Comparison of ENCODE assay signal across 15 mouse cellular contexts in genomic region chr17:5722802-5723201, GRCm38 (mm10).
DNase-seq lines count a peak whose midpoint lies in the region; ATAC-seq and TF ChIP-seq lines count a peak whose summit lies in the region.
"Had no signal": no experiment of that assay in that cellular context is flagged by ENCODE, and none has a peak within 500 bp of the region (broad histone marks: within the 10 kb centered on the region; RNA-seq: fewer than 3 reads in every experiment).

No protein-coding gene starts in this region.

- no peak overlapping the region for H3K4me3 ChIP-seq in heart, adult 2 months
- H3K4me3 ChIP-seq in heart, embryonic 10.5 days: no peak overlapping the region
- H3K4me3 ChIP-seq in lung, postnatal 0 days (ENCODE audit: low read depth, low read length): no peak overlapping the region
- H3K4me3 ChIP-seq in embryonic facial prominence, embryonic 14.5 days (ENCODE audit: low read depth, low read length): no peak overlapping the region
- H3K4me3 ChIP-seq in hindbrain, embryonic 11.5 days (ENCODE audit: low read depth, low read length): no peak overlapping the region
- H3K4me3 ChIP-seq: erythroblast, embryonic 14.5 days; heart, embryonic 15.5 days; megakaryocyte, embryonic 14.5 days had no signal

- no peaks in the 10 kb centered on the region for H3K79me2 ChIP-seq in heart, adult 2 months (replicated peaks; ENCODE audit: control insufficient read depth, insufficient read depth, low read length)

- intact Hi-C loops in heart, adult 2 months (cut with DNase I): no loop called here

- no peak for TF ChIP-seq EP300 in heart, adult 2 months (IDR thresholded peaks at IDR 0.05; ENCODE audit: insufficient read depth, low read depth, low read length)
- no peak for TF ChIP-seq EP300 in lung, postnatal 0 days (IDR thresholded peaks at IDR 0.05)

- no peaks in the 10 kb centered on the region for H3K4me1 ChIP-seq in heart, adult 2 months (ENCODE audit: control insufficient read depth, insufficient read depth, low read length)
- peaks cover 3% of the 10 kb centered on the region; the same call in 1 of the 2 replicates for H3K4me1 ChIP-seq in heart, embryonic 10.5 days
- H3K4me1 ChIP-seq in lung, postnatal 0 days (ENCODE audit: insufficient read depth, low read depth, low read length): no peaks in the 10 kb centered on the region
- H3K4me1 ChIP-seq in embryonic facial prominence, embryonic 14.5 days (ENCODE audit: control insufficient read depth, insufficient read depth, low read length): peaks cover 7% of the 10 kb centered on the region
- H3K4me1 ChIP-seq in hindbrain, embryonic 11.5 days (replicated peaks; ENCODE audit: control insufficient read depth, insufficient read depth, low read length): no peaks in the 10 kb centered on the region
- H3K4me1 ChIP-seq: heart, embryonic 15.5 days had no signal

- 87% methylated on average over 2 of the region's 2 CpGs for WGBS in heart, adult 2 months
- WGBS in heart, embryonic 10.5 days: 77% methylated on average over 2 of the region's 2 CpGs
- 91% methylated on average over 2 of the region's 2 CpGs for WGBS in lung, postnatal 0 days
- 90% methylated on average over 2 of the region's 2 CpGs for WGBS in embryonic facial prominence, embryonic 14.5 days
- WGBS in hindbrain, embryonic 11.5 days: 89% methylated on average over 2 of the region's 2 CpGs

- no peak for ATAC-seq in lung, postnatal 0 days
- no peak for ATAC-seq in embryonic facial prominence, embryonic 14.5 days (ENCODE audit: low read depth)
- no peak for ATAC-seq in megakaryocyte-erythroid progenitor cell, adult 5-6 weeks (replicated peaks; ENCODE audit: low FRiP score, low TSS enrichment, poor library complexity, severe bottlenecking)
- no peak for ATAC-seq in hindbrain, embryonic 11.5 days (ENCODE audit: low FRiP score)
- ATAC-seq: forebrain, postnatal 0 days had no signal

- H3K4me2 ChIP-seq in lung, postnatal 0 days (replicated peaks; ENCODE audit: low read depth, low read length): no peak overlapping the region
- H3K4me2 ChIP-seq in embryonic facial prominence, embryonic 14.5 days (ENCODE audit: low read depth, low read length): no peak overlapping the region
- H3K4me2 ChIP-seq in hindbrain, embryonic 11.5 days (replicated peaks; ENCODE audit: low read depth, low read length): no peak overlapping the region
- H3K4me2 ChIP-seq: heart, embryonic 15.5 days; hindbrain, embryonic 14.5 days had no signal

- no peaks in the 10 kb centered on the region for H3K9me3 ChIP-seq in heart, embryonic 10.5 days
- H3K9me3 ChIP-seq in lung, postnatal 0 days (ENCODE audit: low read length): no peaks in the 10 kb centered on the region
- no peaks in the 10 kb centered on the region for H3K9me3 ChIP-seq in embryonic facial prominence, embryonic 14.5 days (ENCODE audit: control insufficient read depth, low read length)
- H3K9me3 ChIP-seq in hindbrain, embryonic 11.5 days (ENCODE audit: control insufficient read depth, low read length): no peaks in the 10 kb centered on the region
- H3K9me3 ChIP-seq: heart, embryonic 15.5 days had no signal

- DNase-seq in heart, adult 2 months: no peak
- no peak for DNase-seq in heart, embryonic 10.5 days (ENCODE audit: low spot score)
- DNase-seq in lung, postnatal 0 days (ENCODE audit: low spot score): no peak
- no peak for DNase-seq in lung, postnatal 25 days (ENCODE audit: low spot score)
- DNase-seq in embryonic facial prominence, embryonic 14.5 days (ENCODE audit: low spot score): no peak
- DNase-seq in right cerebral cortex, postnatal 25 days: no peak
- no peak for DNase-seq in hindbrain, embryonic 11.5 days (ENCODE audit: low spot score)
- DNase-seq: adrenal gland, postnatal 14 days; forebrain, postnatal 0 days; gastrocnemius, postnatal 25 days had no signal

- no peaks in the 10 kb centered on the region for H3K27me3 ChIP-seq in heart, adult 2 months (ENCODE audit: control insufficient read depth, insufficient read depth, low read length)
- no peaks in the 10 kb centered on the region; the same call in 1 of the 2 replicates for H3K27me3 ChIP-seq in heart, embryonic 10.5 days (ENCODE audit: insufficient read depth, poor library complexity, severe bottlenecking)
- H3K27me3 ChIP-seq in lung, postnatal 0 days (replicated peaks; ENCODE audit: insufficient read depth, low read length): no peaks in the 10 kb centered on the region
- H3K27me3 ChIP-seq in embryonic facial prominence, embryonic 14.5 days (replicated peaks; ENCODE audit: control insufficient read depth, insufficient read depth, low read length): no peaks in the 10 kb centered on the region
- no peaks in the 10 kb centered on the region for H3K27me3 ChIP-seq in hindbrain, embryonic 11.5 days (ENCODE audit: control insufficient read depth, insufficient read depth, low read length)
- H3K27me3 ChIP-seq: heart, embryonic 15.5 days had no signal

- TF ChIP-seq POLR2A in heart, adult 2 months (IDR thresholded peaks at IDR 0.05; ENCODE audit: insufficient read depth, low read depth, low read length): no peak

- no peak overlapping the region for H3K9ac ChIP-seq in heart, adult 2 months (ENCODE audit: low read depth, low read length)
- H3K9ac ChIP-seq in lung, postnatal 0 days (replicated peaks; ENCODE audit: low read depth): no peak overlapping the region
- H3K9ac ChIP-seq in embryonic facial prominence, embryonic 14.5 days (ENCODE audit: low read depth, low read length): no peak overlapping the region
- no peak overlapping the region for H3K9ac ChIP-seq in hindbrain, embryonic 11.5 days (ENCODE audit: low read depth, low read length)
- H3K9ac ChIP-seq: forebrain, postnatal 0 days; heart, embryonic 15.5 days; hindbrain, embryonic 14.5 days had no signal

- H3K27ac ChIP-seq in heart, adult 2 months: no peak overlapping the region
- no peak overlapping the region for H3K27ac ChIP-seq in heart, embryonic 10.5 days
- no peak overlapping the region for H3K27ac ChIP-seq in lung, postnatal 0 days (ENCODE audit: low read length)
- H3K27ac ChIP-seq in embryonic facial prominence, embryonic 14.5 days (replicated peaks; ENCODE audit: low read depth, low read length): peak overlapping the region; percentile 76; the same call in 1 of the 2 replicates
- H3K27ac ChIP-seq in hindbrain, embryonic 11.5 days (ENCODE audit: low read depth, low read length): no peak overlapping the region
- H3K27ac ChIP-seq: heart, embryonic 15.5 days; hindbrain, embryonic 14.5 days had no signal

- no peaks in the 10 kb centered on the region for H3K36me3 ChIP-seq in heart, adult 2 months (ENCODE audit: control insufficient read depth, insufficient read depth, low read length)
- H3K36me3 ChIP-seq in heart, embryonic 10.5 days: no peaks in the 10 kb centered on the region
- H3K36me3 ChIP-seq in lung, postnatal 0 days (ENCODE audit: insufficient read depth, low read length): no peaks in the 10 kb centered on the region
- H3K36me3 ChIP-seq in embryonic facial prominence, embryonic 14.5 days (ENCODE audit: control insufficient read depth, insufficient read depth, low read length): no peaks in the 10 kb centered on the region
- H3K36me3 ChIP-seq in hindbrain, embryonic 11.5 days (ENCODE audit: control insufficient read depth, insufficient read depth, low read length): no peaks in the 10 kb centered on the region
- H3K36me3 ChIP-seq: heart, embryonic 15.5 days had no signal

- peak; percentile 67 for TF ChIP-seq CTCF in heart, adult 2 months (IDR thresholded peaks at IDR 0.05)
- peak; percentile 49 for TF ChIP-seq CTCF in lung, postnatal 0 days (IDR thresholded peaks at IDR 0.05)
